Mouse (Mus musculus) spleen, adult 2 months (tissue): ENCODE data around the gene Tmem230. TPM values are rescaled to one million over a fixed set of nuclear protein-coding genes. Genes with fewer than 3 reads are reported as not detected.

ENCODE experiments used
- DNase-seq, 2 experiments: peaks; one replicate each; pipeline versions ENCODE4 v3.0.0 to v3.0.0-alpha.2; 2012 to 2021; ENCODE audit warnings: low spot score in 2 of 2, low read depth in 1 of 2
- H3K27ac ChIP-seq: fragments of 200-500 bp; 2 replicates; pipeline ENCODE4 v1.5.1; 2012; ENCODE audit warnings: low read length, inconsistent platforms; ENCODE audit not compliant: insufficient read depth
- H3K27me3 ChIP-seq: fragments of 200-500 bp; 2 replicates; pipeline ENCODE4 v1.6.1; 2012; ENCODE audit warnings: mild to moderate bottlenecking, moderate library complexity, low read length, inconsistent platforms; ENCODE audit not compliant: control insufficient read depth, insufficient read depth
- H3K36me3 ChIP-seq: fragments of 200-500 bp; 2 replicates; pipeline ENCODE4 v1.6.1; 2012; ENCODE audit warnings: mild to moderate bottlenecking, low read length, inconsistent platforms; ENCODE audit not compliant: control insufficient read depth, insufficient read depth
- H3K4me1 ChIP-seq: fragments of 200-500 bp; 2 replicates; pipeline ENCODE4 v1.6.1; 2011; ENCODE audit warnings: inconsistent platforms; ENCODE audit not compliant: control insufficient read depth, insufficient read depth, insufficient read length
- H3K4me3 ChIP-seq: fragments of 200-500 bp; 2 replicates; pipeline ENCODE4 v1.5.1; 2011; ENCODE audit warnings: mild to moderate bottlenecking, inconsistent platforms; ENCODE audit not compliant: insufficient read depth, insufficient read length; ENCODE audit errors: extremely low read depth
- CTCF ChIP-seq: fragments of 200-500 bp; IDR thresholded peaks from 2 replicates; pipeline ENCODE4 v1.5.1; 2011; ENCODE audit warnings: mild to moderate bottlenecking, inconsistent platforms; ENCODE audit not compliant: insufficient read depth, insufficient read length, insufficient replicate concordance; ENCODE audit errors: extremely low read depth
- POLR2A ChIP-seq: fragments of 200-500 bp; IDR thresholded peaks from 2 replicates; pipeline ENCODE4 v1.6.1; 2011; ENCODE audit warnings: low read depth, low read length, inconsistent platforms
- WGBS: fragments of 180-500 bp; shearing (Covaris S2); methylation state at CpG from one replicate; pipeline ENCODE4 v1.1.7; 2018; 5-methylcytosine and 5-hydroxymethylcytosine counted together
- polyA plus RNA-seq: library from polyadenylated mRNA; depleted of rRNA; stranded (reverse); fragments of >200 nt; gene quantifications from 2 replicates; pipeline ENCODE4 v1.2.3, GENCODE M21; 2012

The Tmem230 gene
- polyA plus RNA-seq, 1 experiment: 40.7 TPM

DNA sequence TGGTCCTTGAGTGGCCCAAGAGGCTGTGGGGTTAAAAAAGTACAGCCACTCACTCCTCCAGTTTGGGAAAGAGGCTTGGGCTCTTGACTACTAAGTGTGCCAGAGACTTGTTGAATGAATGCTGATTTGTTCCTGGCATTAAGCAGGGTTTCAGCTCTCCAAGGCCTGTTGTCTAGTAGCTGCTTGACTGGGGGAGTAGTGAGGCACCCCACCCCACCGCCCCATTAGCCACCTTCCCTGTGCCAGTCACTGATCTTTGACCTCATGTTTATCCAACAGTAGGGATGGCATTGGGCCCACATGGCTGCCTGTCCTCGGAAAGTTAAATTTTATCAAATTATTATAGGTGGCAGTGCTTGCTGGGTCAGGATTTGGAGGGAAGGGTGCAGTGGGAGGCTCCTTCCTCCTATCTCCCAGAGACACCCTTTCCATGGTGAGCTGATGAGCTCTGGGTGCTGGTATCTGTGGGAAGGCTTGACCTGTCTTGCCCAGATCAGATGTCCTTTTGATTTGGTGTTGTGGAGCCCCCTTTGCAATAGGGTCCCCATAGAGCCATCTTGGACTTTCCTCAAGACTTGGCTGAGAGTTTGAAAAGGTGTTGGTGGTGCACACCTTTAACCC is 22.8 kb upstream of the Tmem230 start:
- H3K36me3 ChIP-seq: no peaks in the 10 kb centered on the region
- H3K27ac ChIP-seq: no peak overlapping the region
- 86% methylated on average over 2 of the region's 2 CpGs for WGBS

DNA sequence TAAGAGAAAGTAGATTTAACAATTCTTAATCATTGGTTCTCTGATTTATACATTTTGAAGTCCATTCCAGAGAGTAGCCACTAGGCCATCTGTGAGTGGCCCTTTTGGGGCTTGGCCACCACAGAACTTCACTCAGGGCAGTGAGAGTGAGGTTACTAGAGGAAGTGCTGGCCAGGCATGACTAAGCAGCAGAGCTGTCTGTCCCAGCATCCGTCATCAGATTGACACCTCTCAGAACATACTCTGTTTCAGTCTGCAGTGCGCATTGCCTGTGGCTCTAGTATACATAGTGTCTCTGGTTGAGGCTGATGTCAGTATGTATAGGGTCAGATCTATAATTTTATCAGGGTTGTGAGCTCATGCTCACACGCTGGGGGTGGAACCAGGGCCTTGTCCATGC is 21.6 kb upstream of the Tmem230 start:
- 42% methylated on average over 3 of the region's 3 CpGs for WGBS
- H3K27me3 ChIP-seq: no peaks in the 10 kb centered on the region
- no peak overlapping the region for H3K27ac ChIP-seq
- DNase-seq: peak in 1 of 2 experiments; percentile 43
- peaks cover 22% of the 10 kb centered on the region for H3K4me1 ChIP-seq
- H3K4me3 ChIP-seq: no peak overlapping the region
- no peaks in the 10 kb centered on the region for H3K36me3 ChIP-seq
- TF ChIP-seq CTCF (no peak), POLR2A (no peak)

More for the DNA sequence above, 22.8 kb upstream of the Tmem230 start:
- TF ChIP-seq POLR2A: no peak
- no peak for TF ChIP-seq CTCF
- DNase-seq: no peak
- Histone ChIP-seq H3K27me3 (no peaks in the 10 kb centered on the region), H3K4me3 (no peak overlapping the region), H3K4me1 (peaks cover 11% of the 10 kb centered on the region; the same call in 1 of the 2 replicates)

DNA sequence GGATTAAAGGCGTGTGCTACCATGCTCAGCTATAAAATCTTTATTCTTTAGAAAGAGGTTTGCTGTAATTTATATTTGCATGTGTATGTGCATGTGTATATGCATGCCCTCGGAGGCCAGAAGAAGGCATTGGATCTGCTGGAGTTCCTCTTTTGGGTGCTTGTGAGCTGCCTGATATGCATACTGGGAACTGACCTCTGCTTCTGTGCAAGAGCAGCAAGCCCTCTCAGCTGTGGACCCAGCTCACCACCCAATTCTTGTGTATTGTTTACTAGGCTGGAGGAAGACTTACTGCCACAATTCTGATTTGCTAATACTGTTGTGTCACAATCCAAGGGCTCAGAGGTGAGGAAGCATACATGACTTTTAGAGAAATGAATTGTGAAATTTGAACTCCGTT is 18.5 kb upstream of the Tmem230 start:
- TF ChIP-seq POLR2A (no peak), CTCF (no peak)
- Histone ChIP-seq H3K4me3 (no peak overlapping the region), H3K27me3 (no peaks in the 10 kb centered on the region), H3K27ac (no peak overlapping the region), H3K36me3 (no peaks in the 10 kb centered on the region), H3K4me1 (peaks cover 22% of the 10 kb centered on the region)
- DNase-seq: no peak
- 71% methylated on average over 3 of the region's 3 CpGs for WGBS

DNA sequence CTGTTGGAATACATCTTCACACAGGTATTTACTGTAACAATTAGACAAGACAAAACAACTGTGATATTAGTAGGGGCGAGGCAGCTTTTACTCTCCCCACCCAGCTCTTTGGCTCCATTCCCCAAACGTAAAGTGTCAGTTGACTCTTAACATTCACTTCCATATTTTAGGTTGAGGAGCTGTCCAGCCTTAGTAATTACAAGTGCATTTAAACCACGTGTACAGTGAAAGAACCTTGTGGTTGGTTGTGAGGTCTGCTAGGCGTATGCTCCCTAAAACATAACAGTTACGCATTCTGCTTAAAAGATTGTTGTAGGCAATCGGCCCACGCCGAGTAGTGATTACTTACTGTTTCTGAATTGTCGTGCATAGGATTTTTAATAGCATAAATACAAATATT is 17.6 kb upstream of the Tmem230 start:
- Histone ChIP-seq H3K4me1 (peaks cover 18% of the 10 kb centered on the region), H3K27me3 (no peaks in the 10 kb centered on the region), H3K27ac (no peak overlapping the region), H3K4me3 (no peak overlapping the region), H3K36me3 (no peaks in the 10 kb centered on the region)
- WGBS: 64% methylated on average over 9 of the region's 9 CpGs
- no peak for TF ChIP-seq CTCF
- TF ChIP-seq POLR2A: no peak
- DNase-seq: no peak

DNA sequence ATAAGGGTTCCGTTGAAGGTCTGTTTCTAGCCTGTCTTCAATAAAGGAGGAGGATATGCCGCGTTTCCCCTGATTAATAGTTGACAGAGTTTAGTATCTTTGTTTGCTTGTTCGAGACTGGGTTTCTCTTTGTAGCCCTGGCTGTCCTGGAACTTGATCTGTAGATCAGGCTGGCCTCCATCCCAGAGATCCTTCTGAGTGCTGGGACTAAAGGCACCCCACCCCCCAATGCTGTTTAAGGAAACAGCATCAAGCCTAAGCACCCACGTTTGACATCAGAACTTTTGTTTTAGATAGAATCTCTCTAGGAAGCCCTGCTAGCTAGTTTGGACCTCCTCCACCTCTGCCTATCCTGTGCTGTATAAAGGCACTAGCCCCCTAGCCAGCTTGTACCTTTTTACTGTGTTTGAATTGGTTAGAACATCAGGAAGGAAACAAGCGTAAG is 16.7 kb upstream of the Tmem230 start:
- peak overlapping the region; percentile 87 for H3K4me3 ChIP-seq
- TF ChIP-seq POLR2A (no peak), CTCF (no peak)
- no peak for DNase-seq
- no peaks in the 10 kb centered on the region for H3K36me3 ChIP-seq
- H3K27ac ChIP-seq: peak overlapping the region; percentile 84
- no peaks in the 10 kb centered on the region for H3K27me3 ChIP-seq
- H3K4me1 ChIP-seq: peaks cover 17% of the 10 kb centered on the region
- WGBS: 16% methylated on average over 6 of the region's 6 CpGs

DNA sequence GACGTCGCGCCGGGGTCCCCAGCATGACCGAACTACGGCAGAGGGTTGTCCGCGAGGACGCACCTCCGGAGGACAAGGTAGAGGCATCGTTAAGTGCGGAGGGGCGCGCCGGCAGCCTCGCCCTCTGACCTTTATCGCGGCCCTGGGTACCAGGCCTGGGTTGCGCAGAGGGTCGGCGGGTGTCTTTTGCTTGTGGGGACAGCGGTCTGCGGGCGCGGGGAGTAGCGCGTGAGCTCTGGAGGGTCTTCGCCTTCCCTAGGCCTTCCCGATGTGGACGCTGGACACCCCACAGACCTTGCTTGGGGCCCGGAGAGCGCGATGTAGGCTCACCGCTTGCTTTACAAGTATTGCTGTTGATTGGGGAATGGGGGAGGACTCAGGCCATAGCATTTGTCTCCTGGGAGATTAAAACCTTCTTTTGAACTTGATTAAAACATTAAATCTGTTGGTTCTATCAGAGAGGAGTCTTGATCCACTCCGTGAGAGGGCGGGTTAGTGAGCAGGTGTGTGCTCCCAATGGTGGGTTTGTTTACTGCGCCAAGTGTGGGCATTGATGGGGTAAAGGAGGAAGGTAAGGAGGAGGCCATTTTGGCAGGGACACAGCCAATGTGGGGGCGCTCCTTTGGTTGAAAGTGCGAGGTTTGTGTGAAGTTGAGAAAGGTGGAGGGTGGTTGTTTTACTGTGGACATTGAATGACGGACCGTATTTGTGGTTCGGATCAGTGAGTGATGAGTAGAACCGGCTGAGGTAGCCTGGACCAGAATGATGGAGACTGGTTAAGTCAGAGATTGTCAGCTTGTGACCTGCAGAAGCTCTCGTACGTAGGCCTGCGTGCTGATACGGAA is 16.0 kb upstream of the Tmem230 start:
- WGBS: 1% methylated on average over 47 of the region's 47 CpGs
- TF ChIP-seq POLR2A: no peak
- no peak for TF ChIP-seq CTCF
- peak; percentile 29 to 59 for DNase-seq

DNA sequence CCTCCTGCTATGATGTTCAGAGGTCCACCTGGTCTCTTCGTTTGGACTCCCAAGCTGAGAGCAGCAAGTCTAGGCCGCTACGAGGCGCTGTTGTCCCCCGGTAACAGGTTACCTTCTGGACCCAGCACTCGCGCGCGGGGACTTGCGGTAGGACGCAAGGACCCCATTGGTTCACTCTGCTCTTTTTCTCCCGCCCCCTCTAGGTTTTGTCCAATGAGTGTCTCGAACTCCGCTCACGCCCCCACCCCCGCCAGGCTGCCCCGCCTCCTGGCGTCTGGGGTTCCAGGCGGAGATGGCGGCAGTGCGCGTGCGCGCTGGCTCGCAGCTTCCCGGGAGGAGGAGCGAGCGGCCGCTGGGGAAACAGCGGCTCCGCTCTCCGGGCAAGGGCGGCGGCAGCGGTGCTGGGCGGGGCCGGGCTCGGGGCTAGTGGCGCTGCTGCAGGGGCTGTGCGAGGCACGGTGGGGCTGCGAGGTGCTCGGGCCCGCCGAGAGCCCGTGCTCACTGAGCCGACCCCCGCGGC is 15.3 kb upstream of the Tmem230 start, which contains the start of gene Cds2:
Gene Cds2, plus strand, starts transcription at position 270 of the 520 bp plus-strand sequence.
- DNase-seq: peak; percentile 98
- H3K27ac ChIP-seq: peak within 1 kb of the TSS; percentile 84
- H3K4me3 ChIP-seq: peak within 1 kb of the TSS; percentile 87
- 0% methylated on average over 49 of the region's 49 CpGs for WGBS
- H3K36me3 ChIP-seq: no peaks in the 10 kb centered on the region
- no peaks in the 10 kb centered on the region for H3K27me3 ChIP-seq
- H3K4me1 ChIP-seq: peaks cover 14% of the 10 kb centered on the region
- TF ChIP-seq CTCF (peak; percentile 94), POLR2A (peak; percentile 24; the same call in 1 of the 2 replicates)

More for the DNA sequence above, 16.0 kb upstream of the Tmem230 start:
- Histone ChIP-seq H3K4me3 (peak overlapping the region; percentile 87), H3K27ac (peak overlapping the region; percentile 84), H3K27me3 (no peaks in the 10 kb centered on the region), H3K36me3 (no peaks in the 10 kb centered on the region), H3K4me1 (peaks cover 14% of the 10 kb centered on the region)
